Mouse (Mus musculus) myocyte (in vitro differentiated cells): ENCODE results near the gene Ism2.

ENCODE experiments used
- CEBPB ChIP-seq: IDR thresholded peaks from 2 replicates; pipeline ENCODE4 v1.6.1; 2011; ENCODE audit warnings: mild to moderate bottlenecking, moderate library complexity; ENCODE audit not compliant: poor library complexity, insufficient read depth, severe bottlenecking
- E2F4 ChIP-seq: IDR thresholded peaks from one replicate; pipeline ENCODE4 v1.6.1; 2011; ENCODE audit warnings: mild to moderate bottlenecking, control low read depth, moderate library complexity; ENCODE audit not compliant: insufficient read depth
- MAX ChIP-seq: IDR thresholded peaks from one replicate; pipeline ENCODE4 v1.6.1; 2011; ENCODE audit warnings: low read depth, mild to moderate bottlenecking, control low read depth
- MYOD1 ChIP-seq, 3 experiments: IDR thresholded peaks; one replicate each; pipeline ENCODE4 v1.6.1; 2011; ENCODE audit warnings: control low read depth in 2 of 3, low read depth in 2 of 3, mild to moderate bottlenecking in 2 of 3, moderate library complexity in 1 of 3; ENCODE audit not compliant: insufficient read length in 2 of 3, control insufficient read depth in 1 of 3
- MYOG ChIP-seq, 3 experiments: IDR thresholded peaks; one replicate each; pipeline ENCODE4 v1.6.1; 2011; ENCODE audit warnings: control low read depth in 2 of 3, low read depth in 2 of 3, mild to moderate bottlenecking in 2 of 3; ENCODE audit not compliant: insufficient read length in 2 of 3, control insufficient read depth in 1 of 3, insufficient read depth in 1 of 3
- POLR2A ChIP-seq: IDR thresholded peaks from one replicate; pipeline ENCODE4 v1.6.1; 2011; ENCODE audit warnings: low read depth, mild to moderate bottlenecking, control low read depth, moderate library complexity; ENCODE audit not compliant: insufficient read length
- POLR2AphosphoS2 ChIP-seq: IDR thresholded peaks from one replicate; pipeline ENCODE4 v1.6.1; 2011; ENCODE audit warnings: low read depth, control low read depth; ENCODE audit not compliant: insufficient read length
- TCF12 ChIP-seq: IDR thresholded peaks from one replicate; pipeline ENCODE4 v1.6.1; 2011; ENCODE audit warnings: mild to moderate bottlenecking, control low read depth; ENCODE audit not compliant: poor library complexity, insufficient read depth, severe bottlenecking
- TCF3 ChIP-seq: IDR thresholded peaks from one replicate; pipeline ENCODE4 v1.6.1; 2011; ENCODE audit warnings: low read depth, control low read depth; ENCODE audit not compliant: insufficient read length
- USF1 ChIP-seq: IDR thresholded peaks from one replicate; pipeline ENCODE4 v1.6.1; 2011; ENCODE audit warnings: low read depth, mild to moderate bottlenecking, control low read depth, moderate library complexity

DNA sequence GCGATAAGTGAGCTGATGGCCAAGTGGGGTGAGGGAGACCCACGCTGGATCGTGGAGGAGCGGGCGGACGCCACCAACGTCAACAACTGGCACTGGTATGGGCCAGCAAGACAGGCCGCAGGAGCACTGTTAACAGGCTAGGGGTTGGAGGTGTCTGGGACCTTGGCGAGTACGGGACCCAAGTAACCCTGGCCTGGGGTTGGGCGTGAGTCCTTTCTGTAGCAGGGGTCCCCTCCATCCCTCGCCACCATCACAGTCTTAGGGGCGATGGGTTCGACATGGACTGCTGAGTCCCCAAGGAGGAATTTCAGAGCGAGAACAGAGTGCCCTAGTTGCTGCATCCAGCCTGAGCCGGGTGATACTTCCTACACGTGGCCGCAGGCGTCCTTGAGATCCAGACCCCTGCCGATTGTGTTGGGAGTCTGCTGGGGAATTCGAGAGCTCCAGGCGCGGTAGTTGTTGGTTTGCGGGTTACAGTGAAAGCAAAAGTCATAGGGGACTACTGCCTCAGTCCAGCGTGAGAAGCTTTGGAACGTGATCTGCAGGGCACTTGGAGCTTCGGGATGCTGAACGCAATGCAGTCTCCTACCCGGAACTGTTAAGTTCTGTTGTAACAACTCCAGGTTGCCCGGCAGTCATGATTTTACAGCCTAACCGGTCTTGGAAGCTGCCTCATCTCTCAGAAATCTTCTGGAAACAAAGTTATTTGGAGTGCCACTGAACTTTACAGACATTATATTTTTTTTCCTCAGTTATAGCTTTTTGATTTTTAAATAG is 32.5 kb downstream of the Ism2 start:
- TF ChIP-seq POLR2A (no peak), POLR2AphosphoS2 (no peak), MAX (no peak), E2F4 (no peak), TCF3 (no peak), MYOG (IDR thresholded peaks at IDR 0.05; ENCODE audit: control insufficient read depth in 1 of 3, insufficient read depth in 1 of 3, insufficient read length in 2 of 3, low read depth in 2 of 3) (peak in 1 of 3 experiments; percentile 8), USF1 (no peak), TCF12 (no peak), CEBPB (no peak), MYOD1 (IDR thresholded peaks at IDR 0.05; ENCODE audit: control insufficient read depth in 1 of 3, insufficient read length in 2 of 3, low read depth in 2 of 3) (no peak)
